Mouse (Mus musculus) myocyte (in vitro differentiated cells): ENCODE results near the gene Nxnl1.

ENCODE experiments used
- CEBPB ChIP-seq: IDR thresholded peaks from 2 replicates; pipeline ENCODE4 v1.6.1; 2011; ENCODE audit warnings: mild to moderate bottlenecking, moderate library complexity; ENCODE audit not compliant: poor library complexity, insufficient read depth, severe bottlenecking
- E2F4 ChIP-seq: IDR thresholded peaks from one replicate; pipeline ENCODE4 v1.6.1; 2011; ENCODE audit warnings: mild to moderate bottlenecking, control low read depth, moderate library complexity; ENCODE audit not compliant: insufficient read depth
- MAX ChIP-seq: IDR thresholded peaks from one replicate; pipeline ENCODE4 v1.6.1; 2011; ENCODE audit warnings: low read depth, mild to moderate bottlenecking, control low read depth
- MYOD1 ChIP-seq, 3 experiments: IDR thresholded peaks; one replicate each; pipeline ENCODE4 v1.6.1; 2011; ENCODE audit warnings: control low read depth in 2 of 3, low read depth in 2 of 3, mild to moderate bottlenecking in 2 of 3, moderate library complexity in 1 of 3; ENCODE audit not compliant: insufficient read length in 2 of 3, control insufficient read depth in 1 of 3
- MYOG ChIP-seq, 3 experiments: IDR thresholded peaks; one replicate each; pipeline ENCODE4 v1.6.1; 2011; ENCODE audit warnings: control low read depth in 2 of 3, low read depth in 2 of 3, mild to moderate bottlenecking in 2 of 3; ENCODE audit not compliant: insufficient read length in 2 of 3, control insufficient read depth in 1 of 3, insufficient read depth in 1 of 3
- POLR2A ChIP-seq: IDR thresholded peaks from one replicate; pipeline ENCODE4 v1.6.1; 2011; ENCODE audit warnings: low read depth, mild to moderate bottlenecking, control low read depth, moderate library complexity; ENCODE audit not compliant: insufficient read length
- POLR2AphosphoS2 ChIP-seq: IDR thresholded peaks from one replicate; pipeline ENCODE4 v1.6.1; 2011; ENCODE audit warnings: low read depth, control low read depth; ENCODE audit not compliant: insufficient read length
- REST ChIP-seq: IDR thresholded peaks from one replicate; pipeline ENCODE4 v1.6.1; 2011; ENCODE audit warnings: mild to moderate bottlenecking, control low read depth, moderate library complexity; ENCODE audit not compliant: insufficient read depth, insufficient read length
- SRF ChIP-seq: IDR thresholded peaks from one replicate; pipeline ENCODE4 v1.6.1; 2011; ENCODE audit warnings: low read depth; ENCODE audit not compliant: control insufficient read depth, insufficient read length
- TCF12 ChIP-seq: IDR thresholded peaks from one replicate; pipeline ENCODE4 v1.6.1; 2011; ENCODE audit warnings: mild to moderate bottlenecking, control low read depth; ENCODE audit not compliant: poor library complexity, insufficient read depth, severe bottlenecking
- TCF3 ChIP-seq: IDR thresholded peaks from one replicate; pipeline ENCODE4 v1.6.1; 2011; ENCODE audit warnings: low read depth, control low read depth; ENCODE audit not compliant: insufficient read length
- USF1 ChIP-seq: IDR thresholded peaks from one replicate; pipeline ENCODE4 v1.6.1; 2011; ENCODE audit warnings: low read depth, mild to moderate bottlenecking, control low read depth, moderate library complexity

DNA sequence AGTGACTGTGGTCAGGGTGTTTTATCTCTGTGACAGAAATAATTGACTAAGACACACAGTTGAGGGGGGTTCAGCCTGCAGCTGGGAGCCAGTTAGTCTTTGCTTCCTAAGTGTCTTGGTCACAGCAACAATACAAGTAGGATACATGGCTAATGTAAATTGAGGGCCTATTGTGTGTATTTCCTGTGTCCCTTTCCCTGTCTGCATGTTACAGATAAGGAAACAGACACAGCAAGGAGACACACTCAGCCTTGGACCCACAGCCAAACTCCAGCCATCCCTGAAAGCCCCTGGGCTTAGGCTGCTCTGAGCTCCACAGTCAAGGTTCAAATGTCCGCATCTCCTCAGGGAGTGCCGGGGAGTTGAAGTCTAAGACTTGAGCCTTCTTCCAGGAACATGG is 11.8 kb downstream of the Nxnl1 start:
- no peak for TF ChIP-seq POLR2A
- no peak for TF ChIP-seq E2F4
- TF ChIP-seq TCF12 = no peak
- TF ChIP-seq MAX = no peak
- TF ChIP-seq USF1 = no peak
- TF ChIP-seq SRF = no peak
- TF ChIP-seq MYOG (IDR thresholded peaks at IDR 0.05; ENCODE audit: control insufficient read depth in 1 of 3, insufficient read depth in 1 of 3, insufficient read length in 2 of 3, low read depth in 2 of 3) = no peak
- no peak for TF ChIP-seq TCF3
- TF ChIP-seq POLR2AphosphoS2 = no peak
- no peak for TF ChIP-seq MYOD1 (IDR thresholded peaks at IDR 0.05; ENCODE audit: control insufficient read depth in 1 of 3, insufficient read length in 2 of 3, low read depth in 2 of 3)
- TF ChIP-seq CEBPB = no peak
- TF ChIP-seq REST = no peak
